Mouse (Mus musculus): ENCODE measurements around the gene Nenf.

Gene Nenf

DNA sequence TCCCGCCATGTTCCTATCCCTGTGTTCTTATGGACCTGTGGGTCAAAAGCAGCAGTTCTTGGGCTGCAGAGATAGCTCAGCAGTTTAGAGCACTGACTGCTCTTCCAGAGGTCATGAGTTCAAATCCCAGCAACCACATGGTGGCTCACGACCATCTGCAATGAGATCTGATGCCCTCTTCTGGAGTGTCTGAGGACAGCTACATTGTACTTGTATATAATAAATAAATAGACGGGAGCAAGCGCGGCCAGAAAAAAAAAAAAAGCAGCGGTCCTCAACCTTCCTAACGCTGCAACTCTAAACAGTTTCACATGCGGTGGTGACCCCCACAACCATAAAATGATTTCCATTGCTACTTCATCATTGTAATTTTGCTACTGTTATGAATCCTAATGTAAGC lies 1.2 kb downstream of the Nenf start:
- DNase-seq, result no peak

DNA sequence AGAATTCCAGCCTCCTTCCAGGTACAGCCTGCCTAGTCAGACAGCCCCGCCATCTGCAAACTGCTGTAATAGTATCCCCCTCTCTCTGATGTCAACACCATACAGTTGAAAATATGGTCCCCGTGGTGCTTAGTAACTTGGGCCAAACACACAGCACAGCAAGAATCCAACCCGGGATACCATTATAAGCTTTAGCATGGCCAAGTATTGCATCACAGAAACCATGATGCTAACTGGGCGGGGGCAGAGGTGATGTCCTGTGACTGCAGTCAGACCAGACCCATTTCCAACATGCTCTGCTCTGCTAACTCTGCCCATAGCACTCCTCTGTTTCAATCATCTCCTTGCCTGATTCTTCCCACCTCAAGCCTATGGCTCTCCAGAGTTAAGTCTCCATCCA lies 4.1 kb downstream of the Nenf start:
- no peak for DNase-seq

DNA sequence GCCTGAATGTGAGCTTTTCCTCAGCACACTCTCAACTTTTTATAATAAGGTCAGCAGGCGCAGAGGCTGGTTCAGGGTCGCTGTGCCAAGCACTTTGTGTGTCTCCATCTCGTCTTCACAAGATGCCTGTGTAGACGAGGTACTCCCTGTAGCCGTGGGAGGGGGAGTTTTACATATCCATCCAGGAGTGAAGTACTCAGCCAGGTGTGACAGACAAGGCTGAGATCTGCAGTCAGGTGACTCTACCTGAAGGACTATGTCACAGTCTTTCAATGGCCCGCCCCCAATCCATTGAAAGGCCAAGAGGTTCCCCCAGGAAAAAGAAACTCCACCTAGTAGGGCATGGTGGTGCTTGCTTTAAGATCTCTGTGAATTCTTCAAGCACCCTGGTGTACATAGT lies 4.8 kb downstream of the Nenf start:
- DNase-seq, result peak; percentile 21

DNA sequence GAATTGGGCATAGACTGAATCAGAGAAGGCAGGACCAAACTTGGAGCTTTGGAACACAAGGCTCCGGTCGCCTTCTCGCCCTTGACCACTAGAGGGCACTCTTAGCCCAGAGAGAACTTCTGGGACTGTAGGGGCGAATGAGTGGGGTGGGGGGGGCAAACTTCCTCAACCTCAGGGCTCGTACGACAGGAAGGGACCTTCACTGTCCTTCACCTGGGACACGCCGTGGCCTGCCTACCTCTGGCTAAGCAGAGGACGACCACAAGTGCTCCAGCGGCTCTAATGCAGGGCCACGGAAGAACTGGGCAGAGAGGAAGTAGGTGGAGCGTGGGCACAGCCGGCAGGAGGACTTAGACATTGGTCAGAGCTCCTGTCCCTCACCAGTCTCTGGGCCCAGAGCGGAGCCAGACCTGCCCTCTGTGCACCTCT lies 5.5 kb downstream of the Nenf start:
- DNase-seq, result peak; percentile 93

DNA sequence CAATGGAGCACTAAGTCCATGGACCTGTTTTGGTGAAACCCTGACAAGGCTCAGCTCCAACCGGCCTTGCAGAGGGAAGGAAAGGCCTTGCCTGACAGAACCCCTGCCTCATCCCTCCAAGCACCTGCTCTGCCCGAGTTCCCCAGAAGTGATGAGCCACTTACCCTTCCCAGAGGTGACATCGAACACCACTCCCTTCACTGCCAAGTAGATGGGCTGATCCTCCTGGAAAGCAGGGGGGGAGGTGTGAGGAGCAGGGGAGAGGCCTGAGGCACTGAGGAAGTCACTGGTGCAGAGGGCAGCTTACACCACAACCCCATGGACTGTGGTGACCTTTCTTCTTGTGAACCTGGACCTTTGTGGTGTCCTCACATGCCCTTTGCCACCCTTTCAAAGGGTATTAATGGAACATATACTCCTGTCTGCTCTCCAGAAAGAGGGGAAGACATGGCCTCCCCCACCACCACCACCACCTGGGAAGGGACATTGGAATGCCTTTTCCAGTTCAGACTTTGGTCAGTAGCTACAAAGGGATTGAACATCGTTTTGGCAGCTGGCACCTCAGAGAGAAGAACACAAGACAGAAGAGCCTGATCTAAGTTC lies 6.6 kb downstream of the Nenf start:
- DNase-seq, result no peak

DNA sequence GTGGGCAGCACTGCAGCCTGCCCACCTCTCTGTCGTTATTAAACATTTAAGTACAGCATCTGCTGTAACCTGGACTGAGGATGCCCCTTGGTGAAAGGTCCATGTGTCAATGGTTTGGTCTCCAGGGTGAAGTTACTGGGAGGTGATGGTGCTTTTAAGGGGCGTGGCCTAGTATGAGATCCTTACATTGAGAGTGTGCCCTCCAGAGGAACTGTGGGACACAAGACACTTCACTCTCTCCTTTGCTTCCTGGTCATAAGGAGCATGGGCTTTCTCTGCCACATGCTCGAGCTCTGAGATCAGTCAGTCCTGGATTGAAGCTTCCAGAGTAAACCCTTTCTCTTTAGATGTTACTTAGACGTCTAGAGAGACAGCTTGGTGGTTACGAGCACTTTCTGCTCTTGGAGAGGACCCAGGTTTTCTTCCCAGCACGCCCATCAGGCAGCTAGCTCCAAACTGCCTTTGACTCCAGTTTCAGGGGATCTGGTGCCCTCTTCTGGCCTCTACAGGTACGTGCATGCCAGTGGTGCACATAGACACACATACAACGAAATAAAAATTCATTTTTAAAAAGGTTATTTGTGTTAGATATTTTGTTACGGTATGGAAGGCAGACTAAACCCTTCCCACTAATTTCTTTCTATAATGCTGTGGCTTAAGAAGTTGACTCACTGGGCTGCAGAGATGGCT lies 10.1 kb downstream of the Nenf start:
- no peak for DNase-seq

DNA sequence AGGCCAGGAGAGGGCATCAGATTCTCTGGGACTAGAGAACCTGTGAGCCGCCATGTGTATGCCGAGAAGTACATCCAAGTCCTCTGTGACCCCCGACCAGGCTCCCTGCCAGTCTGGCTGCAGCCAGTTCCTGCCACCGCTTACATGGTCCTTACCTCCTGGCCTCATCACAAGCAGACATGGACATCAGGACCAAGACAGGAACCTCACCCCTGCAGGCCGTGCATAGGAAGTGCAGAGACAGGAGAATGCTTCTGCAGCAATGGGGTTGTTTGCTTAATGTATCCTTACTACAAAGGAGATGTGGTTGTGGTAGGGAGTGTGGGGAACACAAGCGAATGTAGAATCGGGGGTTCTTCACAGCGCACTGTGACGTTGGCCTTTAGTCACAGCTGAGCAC lies 11.7 kb downstream of the Nenf start:
- DNase-seq, result no peak

DNA sequence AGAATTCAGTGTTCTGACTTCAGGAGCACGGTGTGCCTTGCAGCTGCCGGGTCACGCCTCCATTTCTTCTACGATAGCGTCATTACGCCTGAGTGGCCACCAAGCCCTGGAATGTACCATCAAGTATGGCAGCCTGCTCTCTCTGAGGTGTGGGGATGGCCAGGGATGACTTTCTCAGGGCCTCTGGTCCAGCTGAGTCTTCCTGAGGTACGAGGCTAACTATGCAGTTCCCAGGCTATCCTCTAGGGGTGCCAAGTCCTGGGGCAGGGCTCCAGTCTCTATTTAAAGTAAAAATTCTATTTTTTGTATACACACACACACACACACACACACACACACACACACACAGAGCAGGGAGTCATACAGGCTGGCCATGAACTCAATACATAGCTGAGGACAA lies 12.4 kb downstream of the Nenf start:
- DNase-seq, result no peak

DNA sequence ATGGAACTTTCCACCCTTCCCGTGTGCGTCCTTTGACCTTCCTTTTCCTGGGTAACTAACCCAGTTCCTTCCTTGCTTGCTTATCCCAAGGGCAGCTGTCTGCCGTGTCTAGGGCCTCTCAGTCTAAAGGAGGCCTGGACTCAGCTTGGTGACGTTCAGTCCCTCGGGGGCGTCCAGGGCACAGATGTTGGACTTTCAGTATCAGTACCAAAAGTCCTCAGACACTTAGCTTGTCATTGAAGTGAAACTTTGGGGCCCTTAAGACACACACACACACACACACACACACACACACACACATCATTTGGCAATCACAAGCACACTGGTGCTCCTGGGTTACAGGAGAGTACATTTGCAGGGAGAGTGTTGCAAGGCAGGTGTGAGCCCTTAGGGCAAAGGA lies 13.8 kb downstream of the Nenf start:
- no peak for DNase-seq

DNA sequence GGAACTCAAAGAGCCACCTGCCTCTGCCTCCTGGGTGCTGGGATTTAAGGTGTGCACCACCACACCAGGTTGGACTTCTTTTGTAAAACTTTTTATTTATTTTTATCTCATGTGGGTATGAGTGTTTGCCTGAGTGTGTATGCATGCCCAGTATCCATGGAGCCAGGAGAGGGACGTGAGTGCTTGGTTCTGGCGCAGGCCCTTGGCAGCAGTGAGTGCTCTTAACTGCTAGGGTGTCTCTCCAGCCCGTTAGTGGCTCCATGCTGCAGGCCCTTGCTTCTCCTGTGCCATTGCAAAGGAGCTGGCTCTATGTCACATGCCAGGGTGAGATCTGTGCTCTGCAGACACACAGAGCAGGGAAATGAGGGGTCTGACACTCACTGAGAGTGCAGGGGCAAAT lies 14.3 kb downstream of the Nenf start:
- DNase-seq, result no peak

DNA sequence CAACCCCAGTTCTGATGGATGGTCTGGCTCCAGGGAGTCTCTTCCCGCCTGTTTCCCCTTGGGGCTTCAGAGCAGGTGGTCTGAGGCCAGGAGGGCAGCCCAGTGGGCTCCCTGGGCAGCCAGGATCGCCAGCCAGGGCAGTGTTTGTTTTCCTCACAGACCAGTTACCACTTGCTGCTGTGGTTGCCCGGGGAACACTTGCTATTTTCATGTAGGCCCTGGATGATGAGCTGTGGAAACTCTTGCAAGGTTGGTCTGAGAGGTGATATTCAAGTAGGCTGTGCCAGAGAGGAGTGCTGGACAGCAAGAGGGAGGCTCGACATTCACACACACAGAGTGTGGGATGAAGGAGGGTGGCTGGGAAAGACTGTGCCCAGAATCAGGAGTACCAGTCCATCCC lies 16.1 kb downstream of the Nenf start:
- DNase-seq, result no peak

DNA sequence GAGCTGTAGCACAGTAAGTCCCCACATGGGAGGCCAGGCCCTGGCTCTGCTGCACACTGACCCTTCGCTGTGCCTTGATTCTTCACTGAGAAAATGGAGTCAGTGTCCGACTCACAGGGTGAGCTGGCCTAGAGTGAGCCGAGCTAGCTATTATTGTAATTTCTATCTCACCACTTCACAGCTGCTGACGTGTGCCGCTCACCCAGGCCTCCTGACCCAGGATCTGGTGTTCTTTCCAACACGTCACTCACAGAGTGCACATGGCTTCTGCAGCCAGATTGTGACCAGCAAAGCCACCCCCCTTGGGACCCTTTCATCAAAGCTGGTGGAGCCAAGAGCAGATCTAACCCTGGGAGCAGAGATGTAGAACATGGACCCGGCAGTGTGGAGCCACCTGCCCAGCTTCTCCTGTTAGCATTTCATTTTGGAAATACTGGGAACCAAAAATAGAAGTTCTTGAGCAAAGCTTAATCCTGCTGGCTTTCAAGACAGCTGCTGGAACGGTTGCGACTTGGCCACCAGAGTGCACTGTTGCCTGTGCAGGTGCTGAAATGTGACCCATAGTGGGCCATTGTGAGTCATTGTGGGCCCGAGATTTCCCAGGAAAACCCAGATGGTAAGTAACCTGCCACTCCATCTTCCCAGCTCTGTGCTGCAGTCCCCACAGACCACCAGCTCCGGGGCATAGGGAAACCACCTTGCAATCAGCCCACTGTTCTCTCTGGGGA lies 18.6 kb downstream of the Nenf start:
- peak; percentile 52 for DNase-seq

DNA sequence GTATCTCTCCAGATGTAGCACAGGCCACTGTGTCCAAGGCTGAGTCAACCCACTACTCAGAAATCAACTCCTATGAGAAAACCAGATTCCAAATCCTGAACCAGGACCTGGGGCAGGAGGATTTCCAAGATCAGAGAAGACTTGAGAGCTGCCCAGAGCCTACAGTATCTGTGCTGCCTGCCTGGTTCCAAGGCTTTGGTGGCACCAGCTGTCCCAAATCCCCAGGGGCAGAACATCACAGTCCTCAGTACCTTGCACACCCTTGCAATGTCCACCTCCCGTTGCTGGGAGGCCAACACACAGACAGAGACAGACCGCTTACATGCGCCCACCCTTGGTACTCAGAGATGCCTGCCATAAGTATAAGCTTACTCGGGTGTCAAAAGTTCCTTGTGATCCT lies 19.7 kb downstream of the Nenf start:
- no peak for DNase-seq

DNA sequence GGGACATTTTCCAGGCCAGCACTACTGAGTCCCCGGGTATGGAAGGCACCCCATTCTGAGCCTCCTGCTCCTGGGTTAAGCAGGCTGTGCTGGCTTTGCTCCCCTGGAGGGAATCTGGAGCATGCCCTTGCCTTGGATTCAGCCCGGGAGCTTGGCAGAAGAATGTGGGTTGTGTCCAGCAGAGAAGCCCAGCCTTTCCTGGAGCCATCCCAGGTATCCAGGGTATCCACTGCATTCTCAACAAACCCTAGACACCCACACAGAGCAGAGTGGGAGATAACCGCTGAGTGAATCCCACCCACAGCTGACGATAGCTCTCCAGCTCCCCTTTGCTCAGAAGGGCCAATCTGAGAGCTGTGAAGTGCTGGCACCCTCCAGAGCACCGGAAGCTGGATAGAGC lies 21.5 kb downstream of the Nenf start:
- DNase-seq, result peak; percentile 48

DNA sequence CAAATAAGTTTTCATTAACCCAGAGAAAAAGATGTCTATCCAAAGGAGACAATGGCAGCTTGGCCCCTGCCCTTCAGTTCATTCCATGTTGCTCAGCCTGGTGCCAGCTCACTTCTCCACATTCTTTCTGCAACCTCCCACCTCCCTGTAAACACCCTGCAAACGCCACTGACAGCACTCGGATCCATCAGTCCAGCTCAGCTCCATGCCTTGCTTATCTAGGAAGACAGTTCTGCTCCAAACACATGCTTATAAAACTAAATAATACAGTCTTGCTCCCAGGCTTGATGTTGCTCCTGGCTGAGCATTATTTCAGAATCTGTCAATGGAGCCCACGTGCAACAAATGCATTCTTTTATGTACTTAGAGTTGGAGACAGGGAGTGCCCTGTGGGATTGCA lies 22.2 kb downstream of the Nenf start:
- no peak for DNase-seq

DNA sequence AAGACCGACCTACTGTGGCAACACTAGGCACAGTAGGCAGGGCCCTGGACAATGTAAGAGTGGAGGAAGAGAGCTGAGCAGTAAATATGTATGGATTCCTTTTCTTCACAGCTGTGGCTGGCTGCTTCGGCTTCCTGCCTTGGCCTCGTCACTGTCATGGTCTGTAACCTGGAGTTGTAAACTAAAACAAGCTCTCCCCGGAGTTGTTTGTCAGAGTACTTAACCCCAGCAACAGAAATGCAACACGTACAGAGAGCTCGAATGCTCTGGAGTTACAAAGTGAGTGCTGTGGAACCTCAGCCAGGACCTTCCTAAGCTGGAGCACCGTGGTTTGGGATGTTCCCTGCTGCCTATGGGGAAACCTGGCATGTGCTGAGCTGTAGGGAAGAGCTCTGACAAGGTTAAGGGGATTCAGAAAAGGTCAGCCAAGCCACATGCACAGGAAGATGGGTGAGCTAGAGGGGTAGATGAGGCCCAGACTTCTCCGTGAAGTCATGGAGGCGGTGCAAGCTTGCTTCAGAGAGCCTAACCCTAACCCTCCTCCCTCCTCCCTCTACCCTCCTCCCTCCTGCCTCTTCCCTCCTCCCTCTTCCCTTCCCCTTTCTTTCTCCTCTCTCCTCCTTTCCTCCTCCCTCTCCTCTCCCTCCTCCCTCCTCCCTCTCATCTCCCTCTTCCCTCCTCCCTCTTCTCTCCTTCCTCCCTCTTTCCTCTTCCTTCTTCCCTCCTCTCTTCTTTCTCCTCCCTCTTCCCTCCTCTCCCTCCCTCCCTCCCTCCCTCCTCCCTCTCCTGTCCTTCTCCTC lies 23.8 kb downstream of the Nenf start:
- no peak for DNase-seq

DNA sequence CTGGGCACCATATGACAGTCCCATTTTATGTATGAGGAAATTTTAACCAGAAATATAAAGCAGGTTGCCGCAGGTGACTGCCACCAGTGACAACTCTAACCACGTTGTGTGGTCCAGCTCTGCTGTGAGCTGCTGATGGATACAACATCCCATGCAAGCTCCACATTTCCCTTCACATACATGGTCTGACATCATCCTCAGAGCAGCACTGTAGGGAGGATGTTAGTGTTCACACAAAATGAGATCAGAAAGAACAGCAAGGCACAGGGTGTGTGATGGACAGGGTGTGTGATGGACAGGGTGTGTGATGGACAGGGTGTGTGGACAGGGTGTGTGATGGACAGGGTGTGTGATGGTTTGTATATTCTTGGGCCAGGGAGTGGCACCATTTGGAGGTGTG lies 24.9 kb downstream of the Nenf start:
- DNase-seq, result no peak

DNA sequence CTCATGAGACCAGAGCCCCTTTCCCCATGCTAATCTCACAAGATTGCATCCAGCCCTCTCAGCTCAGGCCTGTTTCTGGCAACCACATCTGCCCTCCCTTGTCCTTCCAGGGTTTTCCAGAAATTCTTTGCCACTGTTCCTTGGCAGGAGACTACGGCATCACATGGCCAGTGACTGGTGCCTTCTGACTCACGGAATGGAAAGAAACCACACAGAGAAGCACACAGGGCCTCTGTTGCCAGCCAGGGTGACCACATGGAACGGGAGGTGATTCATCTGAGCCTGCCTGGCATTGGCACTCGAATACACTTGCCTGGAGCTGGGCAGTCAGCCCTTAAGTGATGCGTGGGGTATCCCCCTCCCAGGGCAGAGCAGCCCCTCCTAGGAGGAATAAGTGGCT lies 25.6 kb downstream of the Nenf start:
- DNase-seq, result peak; percentile 67

DNA sequence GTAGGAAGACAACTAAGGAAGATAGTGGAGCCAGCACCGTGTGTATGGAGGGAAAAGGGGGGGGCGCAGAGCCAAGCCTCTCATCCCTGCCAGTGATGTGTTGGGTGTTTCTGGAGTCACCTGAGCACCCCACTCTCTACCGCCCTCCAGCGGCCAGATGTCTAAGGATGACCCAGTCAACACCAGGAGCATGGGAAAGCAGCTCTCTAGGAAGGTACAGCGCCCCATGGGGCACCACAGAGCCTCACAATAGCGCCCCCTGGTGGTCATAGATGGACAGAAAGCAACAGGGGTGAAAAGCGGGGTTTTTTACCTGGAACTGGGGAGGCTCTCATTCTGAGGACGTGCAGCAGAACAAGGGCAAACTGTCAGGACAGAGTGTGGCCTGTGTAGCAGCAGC lies 29.2 kb downstream of the Nenf start:
- peak; percentile 42 for DNase-seq

DNA sequence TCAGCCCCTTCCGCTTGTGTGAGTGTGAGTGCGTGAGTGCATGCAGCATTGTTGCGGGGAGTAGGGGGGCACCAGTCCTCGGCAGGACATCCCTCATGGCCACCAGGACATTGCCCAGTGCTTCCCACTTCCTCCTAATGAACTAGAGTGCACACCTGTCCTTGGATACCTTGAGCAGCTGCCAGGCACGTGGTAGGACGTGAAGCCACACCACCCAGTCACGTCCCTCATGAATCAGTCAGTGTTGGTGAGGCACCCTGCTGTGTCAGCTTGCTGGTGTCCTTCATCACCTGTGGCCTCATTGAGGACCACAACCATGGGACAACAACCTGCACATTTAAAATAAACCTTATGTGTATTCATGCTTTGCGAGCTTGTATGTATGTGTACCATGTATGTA lies 33.5 kb downstream of the Nenf start:
- no peak for DNase-seq

DNA sequence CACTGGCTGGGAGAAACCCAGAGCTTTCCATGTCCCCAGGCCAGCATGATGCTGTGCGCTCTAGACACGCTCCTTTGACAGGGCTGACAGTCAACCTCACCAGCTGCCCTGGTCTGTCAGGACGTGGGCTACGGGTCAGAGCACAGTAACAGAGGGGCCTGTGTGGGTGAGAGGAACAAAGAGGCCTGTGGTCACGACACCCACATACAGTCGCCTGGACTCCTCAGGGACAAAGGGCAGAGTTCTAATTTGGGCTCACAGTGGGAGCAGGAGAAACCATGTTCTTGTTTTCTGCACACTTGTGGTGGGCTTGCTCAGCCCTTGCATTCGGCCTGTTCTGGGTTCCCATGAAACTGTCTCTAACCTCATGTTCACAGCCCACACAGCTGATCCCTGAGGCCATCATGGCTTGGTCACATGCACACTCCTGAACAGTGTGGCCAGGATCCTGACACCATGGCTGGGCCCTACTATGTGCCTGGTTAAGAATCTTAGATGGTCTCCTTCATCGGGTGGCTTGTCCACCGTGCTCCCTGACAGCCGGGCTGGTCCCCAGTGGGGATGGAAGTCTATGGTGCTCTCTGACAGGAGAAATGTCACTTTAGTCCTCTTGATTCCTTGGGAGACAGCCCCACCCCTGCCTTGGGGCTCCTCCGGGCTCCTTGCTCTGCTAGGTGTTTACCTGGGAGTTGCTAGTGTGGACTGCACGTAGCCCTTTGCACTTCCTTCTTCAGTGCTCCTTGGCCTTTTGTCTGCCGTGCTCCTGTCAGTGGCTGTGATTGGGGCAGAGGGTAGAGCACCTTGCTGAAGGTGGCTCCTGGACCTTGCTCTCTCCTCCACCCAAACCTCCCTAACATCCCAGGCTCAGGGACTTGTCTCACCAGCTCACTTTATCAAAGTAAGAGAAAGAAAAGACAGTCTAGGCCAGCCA lies 34.6 kb downstream of the Nenf start:
- DNase-seq, result no peak

DNA sequence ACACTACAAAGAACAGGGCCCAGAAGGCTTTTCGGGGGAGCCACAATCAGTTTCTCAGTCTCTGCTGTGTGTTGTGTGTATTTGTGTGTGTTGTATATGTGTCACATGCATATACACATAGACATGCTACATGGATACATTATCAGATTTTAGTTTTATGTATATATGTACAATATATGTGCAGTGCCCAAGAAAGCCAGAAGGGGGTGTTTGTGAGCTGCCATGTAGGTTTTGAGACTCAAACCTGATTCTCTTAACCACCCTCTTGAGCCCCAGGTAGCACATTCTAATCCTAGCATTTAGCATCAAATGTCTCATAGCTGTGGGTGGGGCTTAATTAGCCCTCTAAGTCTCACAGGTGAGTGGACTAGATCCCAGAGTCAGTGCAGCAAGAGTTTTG lies 35.7 kb downstream of the Nenf start:
- DNase-seq, result no peak

DNA sequence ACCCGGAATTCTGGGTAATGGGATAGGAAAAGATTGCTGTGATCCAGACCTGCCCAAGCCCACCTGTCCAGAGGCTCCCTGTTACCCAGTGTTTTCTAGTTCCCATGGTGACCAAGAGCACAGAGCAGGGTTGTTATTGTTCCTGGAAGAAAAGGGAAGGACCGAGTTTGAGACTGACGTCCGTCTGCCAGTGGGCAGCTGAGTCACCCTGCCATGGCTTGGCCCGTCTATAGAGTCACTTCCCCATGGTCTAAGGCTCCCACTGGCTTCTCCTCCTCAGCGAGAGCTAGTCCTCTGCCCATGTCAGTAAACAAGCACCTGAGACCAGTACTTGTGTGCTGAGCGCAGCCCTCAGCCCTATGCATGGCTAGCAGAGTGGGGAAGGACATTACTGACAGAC lies 36.8 kb downstream of the Nenf start:
- DNase-seq, result no peak

Data from kidney, adult 18-20 months (tissue).